ENCODE assay signal across 16 mouse cellular contexts in genomic region chr13:53369834-53370233, GRCm38 (mm10).
"Had no signal": no experiment of that assay in that cellular context is flagged by ENCODE, and none has a peak within 500 bp of the region (broad histone marks: within the 10 kb centered on the region; RNA-seq: fewer than 3 reads in every experiment).

No protein-coding gene starts in this region.

- H3K4me3 ChIP-seq: neural tube, embryonic 13.5 days; neural tube, embryonic 15.5 days; stomach, embryonic 15.5 days had no signal

- DNase-seq: retina, postnatal 1 day; right cerebral cortex, adult 18-20 months; right cerebral cortex, postnatal 14 days; right cerebral cortex, postnatal 25 days; right cerebral cortex, postnatal 4 days; spleen, adult 18-20 months; thymus, adult 18-20 months; thymus, adult 2 months; thymus, postnatal 14 days; thymus, postnatal 25 days; thymus, postnatal 36 days; thymus, postnatal 4 days had no signal

- H3K4me1 ChIP-seq: neural tube, embryonic 15.5 days; stomach, embryonic 15.5 days had no signal

- H3K9me3 ChIP-seq: neural tube, embryonic 13.5 days; neural tube, embryonic 15.5 days; stomach, embryonic 15.5 days had no signal

- H3K27me3 ChIP-seq: neural tube, embryonic 13.5 days; neural tube, embryonic 15.5 days; stomach, embryonic 15.5 days had no signal

- H3K9ac ChIP-seq: neural tube, embryonic 13.5 days; neural tube, embryonic 15.5 days; stomach, embryonic 15.5 days had no signal

- H3K4me2 ChIP-seq: neural tube, embryonic 13.5 days; neural tube, embryonic 15.5 days; stomach, embryonic 15.5 days had no signal

- H3K27ac ChIP-seq: neural tube, embryonic 13.5 days; neural tube, embryonic 15.5 days; stomach, embryonic 15.5 days; stomach, postnatal 0 days had no signal
